Mouse (Mus musculus) midbrain, embryonic 11.5 days (tissue): ENCODE measurements at regions not wholly inside any gene's neighbourhood (a gene's known extent, or its start where the extent isn't known, plus 50 kb on each side); places are given as distances from the start of the nearest gene placed in this dataset.

Source experiments
- ATAC-seq: fragments of 200-750 bp; cut with Nextera tagmentation; 2 replicates; pipeline ENCODE4 v1.8.0; 2017; ENCODE audit warnings: moderate TSS enrichment, moderate library complexity; ENCODE audit not compliant: low FRiP score
- DNase-seq: peaks from one replicate; pipeline ENCODE4 v3.0.0; 2015; ENCODE audit warnings: low spot score; ENCODE audit errors: missing footprints
- H3K27ac ChIP-seq: fragments of 300-500 bp; sonication (generic); 2 replicates; pipeline ENCODE4 v1.5.1; 2014; ENCODE audit warnings: low read depth, low read length
- H3K27me3 ChIP-seq: fragments of 300-500 bp; sonication (generic); 2 replicates; pipeline ENCODE4 v1.6.1; 2014; ENCODE audit warnings: mild to moderate bottlenecking, low read length, moderate library complexity, mixed read lengths; ENCODE audit not compliant: control insufficient read depth, insufficient read depth
- H3K36me3 ChIP-seq: fragments of 300-500 bp; sonication (generic); 2 replicates; pipeline ENCODE4 v1.6.1; 2014; ENCODE audit warnings: mild to moderate bottlenecking, low read length, moderate library complexity, mixed read lengths; ENCODE audit not compliant: control insufficient read depth, insufficient read depth
- H3K4me1 ChIP-seq: fragments of 300-500 bp; sonication (generic); 2 replicates; pipeline ENCODE4 v1.6.1; 2014; ENCODE audit warnings: low read length; ENCODE audit not compliant: control insufficient read depth, insufficient read depth
- H3K4me2 ChIP-seq: fragments of 300-500 bp; sonication (generic); 2 replicates; pipeline ENCODE4 v1.6.1; 2014; ENCODE audit warnings: mild to moderate bottlenecking, moderate library complexity
- H3K4me3 ChIP-seq: fragments of 300-500 bp; sonication (generic); 2 replicates; pipeline ENCODE4 v1.5.1; 2014; ENCODE audit warnings: low read depth, low read length
- H3K9ac ChIP-seq: fragments of 300-500 bp; sonication (generic); 2 replicates; pipeline ENCODE4 v1.6.1; 2014; ENCODE audit warnings: low read length
- H3K9me3 ChIP-seq: fragments of 300-500 bp; sonication (generic); 2 replicates; pipeline ENCODE4 v1.6.1; 2016; ENCODE audit warnings: low read length; ENCODE audit not compliant: control insufficient read depth
- WGBS: fragments of 180-500 bp; shearing (Covaris S2); extraction: QIAGEN DNeasy Blood & Tissue Kit; methylation state at CpG from one replicate; pipeline ENCODE4 v1.1.7; 2014; 5-methylcytosine and 5-hydroxymethylcytosine counted together

DNA sequence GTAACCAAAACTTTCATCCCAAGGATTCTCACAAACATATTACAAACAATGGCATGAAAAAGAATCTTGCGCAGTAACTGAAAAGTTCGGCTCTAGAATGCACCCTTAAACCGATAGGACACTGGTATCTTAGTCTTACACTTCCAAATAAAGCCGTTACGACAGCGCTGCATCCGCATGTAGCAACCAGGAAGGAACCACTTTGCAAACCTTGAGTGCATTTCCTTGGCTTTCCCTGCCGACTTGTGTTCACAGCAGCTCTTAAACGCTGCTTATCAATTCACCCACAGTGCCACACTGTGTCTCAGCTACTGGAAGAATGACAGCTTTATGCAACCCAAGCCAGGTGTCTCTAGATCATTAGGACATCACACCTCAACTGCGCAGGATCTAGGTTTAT, 202.3 kb upstream of the Arid1b start:
- Histone ChIP-seq H3K27ac (no peak overlapping the region), H3K9ac (no peak overlapping the region), H3K27me3 (no peaks in the 10 kb centered on the region), H3K4me2 (no peak overlapping the region), H3K4me3 (no peak overlapping the region), H3K36me3 (no peaks in the 10 kb centered on the region), H3K4me1 (no peaks in the 10 kb centered on the region), H3K9me3 (no peaks in the 10 kb centered on the region)
- no peak for DNase-seq
- ATAC-seq = no peak
- 85% methylated on average over 10 of the region's 10 CpGs for WGBS

DNA sequence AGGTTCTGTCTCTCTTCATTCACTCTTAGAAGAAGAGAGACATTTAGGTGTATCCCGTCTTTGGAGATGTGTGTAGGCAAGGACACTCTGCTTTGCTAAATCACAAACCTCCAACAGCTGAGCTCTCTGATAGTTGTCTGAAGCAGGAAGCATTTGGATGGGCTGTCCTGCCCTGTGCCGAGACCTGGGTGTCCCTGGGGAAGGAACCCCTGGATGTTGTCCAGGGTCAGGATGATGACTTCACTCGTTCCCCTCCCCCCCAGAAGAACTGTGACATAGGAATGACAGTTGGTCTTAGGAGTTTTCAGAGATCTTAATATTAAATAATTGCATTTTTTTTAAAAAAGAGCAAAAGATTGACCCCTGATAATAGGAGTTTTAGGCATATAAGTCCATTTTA, 197.9 kb upstream of the Arid1b start:
- Histone ChIP-seq H3K36me3 (no peaks in the 10 kb centered on the region), H3K27ac (no peak overlapping the region), H3K9me3 (no peaks in the 10 kb centered on the region), H3K9ac (no peak overlapping the region), H3K4me3 (no peak overlapping the region), H3K4me1 (no peaks in the 10 kb centered on the region), H3K27me3 (no peaks in the 10 kb centered on the region), H3K4me2 (no peak overlapping the region)
- 86% methylated on average over 3 of the region's 3 CpGs for WGBS
- ATAC-seq = no peak
- no peak for DNase-seq

DNA sequence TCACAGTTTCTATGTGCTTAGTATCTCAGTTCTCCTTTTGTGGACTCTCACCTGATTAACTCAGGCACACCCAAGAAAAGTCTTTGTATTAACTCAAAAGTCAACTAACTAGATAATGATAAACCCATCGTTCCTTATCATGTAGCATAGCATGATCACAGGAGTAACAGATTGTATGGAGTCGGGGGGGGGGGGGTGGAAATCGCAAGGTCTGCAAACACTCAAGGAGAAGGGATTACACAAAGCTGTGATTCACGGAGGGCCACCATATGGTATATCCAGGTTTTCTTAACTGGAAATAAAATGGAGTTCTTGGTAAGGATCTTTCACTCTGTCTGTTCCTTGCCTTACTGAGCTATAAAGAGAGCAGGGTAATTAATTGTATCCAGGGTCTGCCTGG, 190.1 kb upstream of the Arid1b start:
- DNase-seq = no peak
- Histone ChIP-seq H3K4me1 (no peaks in the 10 kb centered on the region), H3K27me3 (no peaks in the 10 kb centered on the region), H3K9ac (no peak overlapping the region), H3K4me2 (no peak overlapping the region), H3K36me3 (no peaks in the 10 kb centered on the region), H3K27ac (no peak overlapping the region), H3K9me3 (no peaks in the 10 kb centered on the region), H3K4me3 (no peak overlapping the region)
- ATAC-seq = no peak
- WGBS = 90% methylated on average over 4 of the region's 4 CpGs

DNA sequence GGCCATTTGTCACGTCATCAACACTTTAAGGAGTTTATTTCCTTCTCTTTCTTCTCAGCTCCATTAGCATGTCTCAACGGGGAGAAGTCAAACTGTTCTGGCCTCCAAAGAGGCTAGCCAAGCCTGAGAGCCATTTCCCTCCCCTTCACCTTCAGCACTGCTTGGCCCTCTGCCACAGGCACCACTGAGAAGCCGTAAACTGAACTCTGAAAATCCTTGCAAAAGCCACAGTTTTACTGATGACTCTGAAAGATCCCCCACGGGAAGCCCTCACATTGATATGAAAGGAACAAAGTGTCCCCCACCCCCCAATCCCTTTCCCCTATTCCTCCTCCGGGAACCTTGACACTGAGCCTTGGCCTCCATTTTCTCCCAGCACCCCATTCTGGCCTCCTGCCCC, 188.1 kb upstream of the Arid1b start:
- H3K27ac ChIP-seq = no peak overlapping the region
- no peak overlapping the region for H3K9ac ChIP-seq
- no peak for ATAC-seq
- WGBS = 78% methylated on average over 5 of the region's 5 CpGs
- no peaks in the 10 kb centered on the region for H3K36me3 ChIP-seq
- DNase-seq = no peak
- no peak overlapping the region for H3K4me2 ChIP-seq
- no peak overlapping the region for H3K4me3 ChIP-seq
- no peaks in the 10 kb centered on the region for H3K27me3 ChIP-seq
- no peaks in the 10 kb centered on the region for H3K9me3 ChIP-seq
- H3K4me1 ChIP-seq = no peaks in the 10 kb centered on the region

DNA sequence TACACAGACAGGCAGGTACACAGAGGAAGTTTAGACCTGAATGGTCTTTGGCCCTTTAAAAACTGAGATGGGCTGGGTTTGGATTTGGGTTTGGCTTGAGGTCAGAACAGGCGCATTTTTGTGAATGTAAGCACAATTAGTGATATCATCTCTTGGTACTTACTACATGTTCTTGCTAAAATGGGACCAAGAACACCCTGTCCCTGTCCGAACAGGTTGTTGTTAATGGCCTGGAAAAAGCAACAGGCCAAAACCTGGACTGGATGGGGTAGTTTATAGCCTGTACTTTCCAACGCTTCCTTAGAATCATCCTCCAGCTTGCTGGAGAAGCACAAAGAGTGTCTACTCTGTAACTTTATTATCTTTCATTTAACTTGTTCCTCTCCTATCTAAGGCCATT, 185.2 kb upstream of the Arid1b start:
- 81% methylated on average over 3 of the region's 3 CpGs for WGBS
- ATAC-seq (no peak), DNase-seq (no peak)
- Histone ChIP-seq H3K4me3 (no peak overlapping the region), H3K27ac (no peak overlapping the region), H3K4me2 (no peak overlapping the region), H3K4me1 (no peaks in the 10 kb centered on the region), H3K9me3 (no peaks in the 10 kb centered on the region), H3K9ac (no peak overlapping the region), H3K36me3 (no peaks in the 10 kb centered on the region), H3K27me3 (no peaks in the 10 kb centered on the region)

DNA sequence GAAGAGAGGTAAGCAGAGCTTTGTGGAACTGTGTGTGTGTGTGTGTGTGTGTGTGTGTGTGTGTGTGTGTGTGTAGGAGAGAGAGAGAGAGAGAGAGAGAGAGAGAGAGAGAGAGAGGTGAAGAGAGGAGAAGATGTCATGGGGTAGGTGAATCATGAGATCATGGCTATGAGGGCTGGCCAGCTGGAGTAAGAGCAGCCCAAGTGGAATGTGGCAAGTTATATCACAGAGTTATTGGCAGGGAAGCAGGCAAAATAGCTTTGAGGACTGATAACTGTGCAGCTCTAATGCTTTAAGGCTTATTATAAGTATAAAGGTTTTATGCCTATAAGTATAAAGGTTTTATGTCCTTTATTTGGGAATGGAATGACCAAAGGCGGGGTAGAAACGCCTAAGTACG, 180.9 kb upstream of the Arid1b start:
- no peak overlapping the region for H3K9ac ChIP-seq
- WGBS = 91% methylated on average over 3 of the region's 3 CpGs
- no peaks in the 10 kb centered on the region for H3K27me3 ChIP-seq

DNA sequence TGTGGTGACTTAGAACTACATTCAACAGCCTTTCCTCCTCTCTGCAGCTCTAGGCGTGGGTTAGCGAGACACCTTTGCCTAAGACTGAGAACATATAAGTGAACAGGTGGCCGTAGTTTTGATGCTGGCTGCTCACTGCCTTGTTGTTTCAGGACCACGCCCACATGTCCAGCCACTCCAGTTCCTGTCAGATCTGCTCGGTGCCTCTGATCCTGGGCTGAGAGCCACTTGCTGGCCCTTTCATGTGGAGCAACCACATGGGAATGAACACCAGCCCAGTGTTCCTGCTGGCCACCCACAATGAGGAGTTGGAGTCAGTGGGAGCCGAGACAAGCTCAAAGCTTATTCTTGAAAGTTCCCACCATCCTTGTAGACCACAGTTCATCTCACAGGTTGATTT, 180.5 kb upstream of the Arid1b start:
- no peak overlapping the region for H3K9ac ChIP-seq
- no peak overlapping the region for H3K4me3 ChIP-seq
- no peaks in the 10 kb centered on the region for H3K9me3 ChIP-seq
- ATAC-seq (no peak), DNase-seq (no peak)
- no peak overlapping the region for H3K4me2 ChIP-seq
- no peaks in the 10 kb centered on the region for H3K4me1 ChIP-seq
- no peaks in the 10 kb centered on the region for H3K27me3 ChIP-seq
- H3K36me3 ChIP-seq = no peaks in the 10 kb centered on the region
- 82% methylated on average over 6 of the region's 6 CpGs for whole genome bisulfite sequencing
- no peak overlapping the region for H3K27ac ChIP-seq

More for the DNA sequence above, 180.9 kb upstream of the Arid1b start:
- ATAC-seq (no peak), DNase-seq (no peak)
- no peaks in the 10 kb centered on the region for H3K9me3 ChIP-seq
- no peak overlapping the region for H3K27ac ChIP-seq
- H3K4me1 ChIP-seq = no peaks in the 10 kb centered on the region
- no peak overlapping the region for H3K4me3 ChIP-seq
- no peaks in the 10 kb centered on the region for H3K36me3 ChIP-seq
- H3K4me2 ChIP-seq = no peak overlapping the region

DNA sequence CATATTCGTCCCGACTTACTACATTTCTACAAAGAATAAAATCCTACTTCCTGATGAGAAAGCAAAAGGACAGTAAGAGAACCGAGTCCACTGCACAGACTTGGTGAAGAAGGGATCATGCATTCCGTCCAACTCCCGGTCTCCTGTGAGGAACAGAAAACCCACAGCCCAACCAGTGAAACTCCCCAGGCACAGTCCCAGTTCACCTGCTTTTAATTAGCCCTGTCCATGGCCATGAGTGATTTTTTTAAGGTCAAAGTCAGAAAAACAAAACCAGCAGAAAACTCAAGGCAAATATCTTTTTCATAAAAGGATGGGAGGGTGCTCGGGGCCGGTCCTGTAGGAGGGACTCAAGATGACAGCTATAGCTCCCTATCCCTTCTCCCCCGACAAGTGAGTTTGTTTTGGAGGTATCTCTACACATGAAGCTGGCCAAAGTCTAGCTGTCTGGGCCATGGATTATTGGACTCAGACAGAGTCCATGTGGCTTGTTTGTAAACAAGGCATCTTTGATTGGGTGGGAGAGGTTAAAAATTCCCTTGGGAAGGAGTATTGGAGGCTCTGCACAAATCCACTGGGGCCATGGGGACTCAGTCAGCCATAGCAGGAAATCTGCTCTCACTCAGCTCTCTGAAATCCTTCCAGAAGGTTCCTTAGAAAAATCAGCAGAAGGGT, 168.8 kb upstream of the Arid1b start:
- no peaks in the 10 kb centered on the region for H3K27me3 ChIP-seq
- no peak overlapping the region for H3K27ac ChIP-seq
- H3K4me3 ChIP-seq = no peak overlapping the region
- no peak for DNase-seq
- no peaks in the 10 kb centered on the region; the same call in 1 of the 2 replicates for H3K9me3 ChIP-seq
- H3K4me2 ChIP-seq = no peak overlapping the region
- H3K4me1 ChIP-seq = no peaks in the 10 kb centered on the region
- no peak overlapping the region for H3K9ac ChIP-seq
- no peaks in the 10 kb centered on the region for H3K36me3 ChIP-seq
- WGBS = 80% methylated on average over 8 of the region's 8 CpGs
- ATAC-seq = no peak

DNA sequence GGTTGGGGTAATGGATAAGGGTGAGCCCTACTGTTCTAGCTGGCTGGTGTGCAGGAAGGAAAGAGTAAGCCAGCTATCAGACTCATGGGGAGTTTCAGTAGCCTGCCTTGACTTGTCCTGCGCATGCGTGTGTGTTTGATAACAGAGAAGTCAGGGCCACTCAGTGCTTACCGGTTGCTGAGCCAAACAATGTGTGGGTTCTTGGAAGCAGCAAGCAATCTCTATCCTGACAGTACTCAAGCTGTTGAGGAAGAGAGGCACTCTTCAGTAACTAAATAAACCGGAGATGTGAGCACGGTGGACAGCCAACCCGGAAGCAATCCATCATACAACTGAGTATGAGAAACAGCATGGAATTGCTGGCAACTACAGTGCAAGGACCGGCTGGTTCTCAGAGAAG, 160.1 kb upstream of the Arid1b start:
- Histone ChIP-seq H3K9me3 (no peaks in the 10 kb centered on the region; the same call in 1 of the 2 replicates), H3K4me2 (no peak overlapping the region), H3K36me3 (no peaks in the 10 kb centered on the region), H3K4me1 (no peaks in the 10 kb centered on the region), H3K27me3 (no peaks in the 10 kb centered on the region), H3K4me3 (no peak overlapping the region), H3K27ac (no peak overlapping the region), H3K9ac (no peak overlapping the region)
- 91% methylated on average over 7 of the region's 7 CpGs for WGBS
- DNase-seq (no peak), ATAC-seq (no peak)
